Mouse (Mus musculus): ENCODE measurements at regions not wholly inside any gene's neighbourhood (a gene's known extent, or its start where the extent isn't known, plus 50 kb on each side); places are given as distances from the start of the nearest gene placed in this dataset.

DNA sequence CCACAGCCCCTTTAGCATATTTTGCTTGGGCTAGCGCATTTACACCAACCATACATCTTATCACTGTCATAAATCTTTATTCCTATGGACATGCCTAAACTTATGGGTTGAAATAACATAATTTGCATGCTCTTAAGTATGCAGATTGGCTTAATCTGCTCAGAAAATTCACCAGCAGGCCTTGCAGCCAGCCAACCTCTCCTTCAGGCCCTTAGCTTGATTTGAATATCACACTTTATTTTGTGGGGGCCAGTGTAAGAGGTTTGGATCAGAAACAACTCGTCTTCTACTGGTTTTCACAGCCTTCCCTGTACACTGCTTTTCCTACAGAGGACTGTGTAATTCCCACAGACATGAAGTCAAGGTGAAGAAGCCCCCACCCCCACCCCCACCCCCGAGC lies 153.0 kb downstream of the 4930564D02Rik start:
- ATAC-seq, result no peak
- Histone ChIP-seq H3K36me3 (replicated peaks; ENCODE audit: insufficient read depth, low read length) (no peaks in the 10 kb centered on the region), H3K9me3 (ENCODE audit: low read length) (no peaks in the 10 kb centered on the region), H3K27me3 (ENCODE audit: insufficient read depth, low read length) (no peaks in the 10 kb centered on the region), H3K4me2 (ENCODE audit: low read depth, low read length) (no peak overlapping the region), H3K4me1 (ENCODE audit: insufficient read depth) (no peaks in the 10 kb centered on the region), H3K27ac (ENCODE audit: low read depth) (no peak overlapping the region), H3K9ac (replicated peaks) (no peak overlapping the region), H3K4me3 (ENCODE audit: low read depth, low read length) (no peak overlapping the region)
- whole genome bisulfite sequencing (ENCODE audit: insufficient replicate concordance), result 51% methylated on average over 3 of the region's 3 CpGs
- no peak for TF ChIP-seq CTCF (IDR thresholded peaks at IDR 0.05; ENCODE audit: low read depth)
- TF ChIP-seq EP300 (IDR thresholded peaks at IDR 0.05; ENCODE audit: low read depth), result no peak
- no peak for DNase-seq

DNA sequence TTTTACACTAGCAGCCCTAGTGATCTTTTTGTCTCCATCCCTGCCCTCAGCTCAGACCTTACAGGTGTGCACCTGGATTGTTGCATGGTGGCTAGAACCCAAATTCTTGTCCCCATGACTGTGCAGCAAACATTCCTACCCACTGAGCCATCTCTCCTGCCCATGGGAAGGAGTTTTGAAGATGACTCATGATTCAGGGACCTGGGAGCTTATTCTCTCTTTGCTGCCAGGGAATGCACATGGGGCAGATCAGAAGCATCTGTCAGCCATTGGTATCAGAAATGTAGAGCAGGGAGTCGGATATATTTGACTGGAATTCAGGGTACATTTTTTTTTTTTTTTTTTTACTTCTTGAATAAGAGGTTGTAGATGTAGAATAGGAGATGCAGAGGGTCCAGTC lies 154.0 kb downstream of the 4930564D02Rik start:
- Histone ChIP-seq H3K36me3 (replicated peaks; ENCODE audit: insufficient read depth, low read length) (no peaks in the 10 kb centered on the region), H3K4me3 (ENCODE audit: low read depth, low read length) (no peak overlapping the region), H3K4me1 (ENCODE audit: insufficient read depth) (no peaks in the 10 kb centered on the region), H3K27ac (ENCODE audit: low read depth) (no peak overlapping the region), H3K4me2 (ENCODE audit: low read depth, low read length) (no peak overlapping the region), H3K9ac (replicated peaks) (no peak overlapping the region), H3K9me3 (ENCODE audit: low read length) (no peaks in the 10 kb centered on the region), H3K27me3 (ENCODE audit: insufficient read depth, low read length) (no peaks in the 10 kb centered on the region)
- ATAC-seq (no peak), DNase-seq (no peak)
- TF ChIP-seq CTCF (IDR thresholded peaks at IDR 0.05; ENCODE audit: low read depth) (no peak), EP300 (IDR thresholded peaks at IDR 0.05; ENCODE audit: low read depth) (no peak)
- 55% methylated on average over 1 of the region's 1 CpGs for WGBS (ENCODE audit: insufficient replicate concordance)

DNA sequence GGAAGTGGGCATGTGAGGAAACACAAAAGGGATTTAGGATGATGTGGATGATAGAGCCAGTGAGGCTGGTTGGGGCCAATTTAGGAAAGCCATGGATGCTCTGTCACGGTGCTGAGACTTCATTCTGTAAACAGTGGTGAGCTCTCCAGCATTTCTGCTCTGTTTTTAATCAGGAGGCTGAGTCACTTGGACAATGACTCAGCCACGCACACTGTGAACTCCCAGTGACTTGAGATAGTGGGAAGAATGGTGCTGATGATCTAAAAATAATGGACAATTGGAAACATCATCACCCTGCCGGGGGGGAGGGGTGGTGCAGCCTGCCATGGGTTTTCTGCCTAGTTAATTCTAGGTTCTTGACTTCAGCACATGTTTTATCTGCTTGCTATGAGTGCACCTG lies 156.3 kb downstream of the 4930564D02Rik start:
- DNase-seq, result no peak
- H3K4me2 ChIP-seq (ENCODE audit: low read depth, low read length), result no peak overlapping the region
- no peaks in the 10 kb centered on the region for H3K4me1 ChIP-seq (ENCODE audit: insufficient read depth)
- WGBS (ENCODE audit: insufficient replicate concordance), result 47% methylated on average over 3 of the region's 3 CpGs
- TF ChIP-seq EP300 (IDR thresholded peaks at IDR 0.05; ENCODE audit: low read depth), result no peak
- no peak for TF ChIP-seq CTCF (IDR thresholded peaks at IDR 0.05; ENCODE audit: low read depth)
- no peak overlapping the region for H3K9ac ChIP-seq (replicated peaks)
- no peaks in the 10 kb centered on the region for H3K27me3 ChIP-seq (ENCODE audit: insufficient read depth, low read length)
- ATAC-seq, result no peak
- H3K4me3 ChIP-seq (ENCODE audit: low read depth, low read length), result no peak overlapping the region
- H3K27ac ChIP-seq (ENCODE audit: low read depth), result no peak overlapping the region
- no peaks in the 10 kb centered on the region for H3K36me3 ChIP-seq (replicated peaks; ENCODE audit: insufficient read depth, low read length)
- H3K9me3 ChIP-seq (ENCODE audit: low read length), result no peaks in the 10 kb centered on the region

DNA sequence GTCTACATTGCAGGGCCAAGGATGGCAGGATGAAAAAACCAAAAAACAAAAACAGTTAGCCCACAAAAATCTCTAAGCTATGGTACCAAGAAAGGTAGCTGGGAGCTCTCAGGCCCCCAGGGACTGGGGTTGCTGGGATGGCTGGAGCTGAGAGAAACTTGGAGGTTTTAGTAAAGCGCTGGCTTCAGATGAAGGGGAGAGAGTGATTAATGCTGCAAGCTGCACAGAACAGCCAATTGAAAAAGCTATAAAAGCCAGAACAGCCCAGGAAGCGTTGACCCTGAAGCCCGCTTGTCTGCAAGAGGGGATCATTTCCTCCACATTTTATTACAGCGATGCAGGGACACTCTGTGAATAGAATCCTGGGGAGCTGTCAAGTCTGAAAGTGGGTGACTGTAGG lies 157.0 kb downstream of the 4930564D02Rik start:
- no peaks in the 10 kb centered on the region for H3K36me3 ChIP-seq (replicated peaks; ENCODE audit: insufficient read depth, low read length)
- no peak overlapping the region for H3K4me2 ChIP-seq (ENCODE audit: low read depth, low read length)
- no peaks in the 10 kb centered on the region for H3K9me3 ChIP-seq (ENCODE audit: low read length)
- H3K9ac ChIP-seq (replicated peaks), result no peak overlapping the region
- DNase-seq (no peak), ATAC-seq (no peak)
- WGBS (ENCODE audit: insufficient replicate concordance), result 53% methylated on average over 4 of the region's 4 CpGs
- H3K4me3 ChIP-seq (ENCODE audit: low read depth, low read length), result no peak overlapping the region
- no peaks in the 10 kb centered on the region for H3K27me3 ChIP-seq (ENCODE audit: insufficient read depth, low read length)
- H3K27ac ChIP-seq (ENCODE audit: low read depth), result no peak overlapping the region
- H3K4me1 ChIP-seq (ENCODE audit: insufficient read depth), result no peaks in the 10 kb centered on the region
- TF ChIP-seq EP300 (IDR thresholded peaks at IDR 0.05; ENCODE audit: low read depth), result no peak
- TF ChIP-seq CTCF (IDR thresholded peaks at IDR 0.05; ENCODE audit: low read depth), result no peak

DNA sequence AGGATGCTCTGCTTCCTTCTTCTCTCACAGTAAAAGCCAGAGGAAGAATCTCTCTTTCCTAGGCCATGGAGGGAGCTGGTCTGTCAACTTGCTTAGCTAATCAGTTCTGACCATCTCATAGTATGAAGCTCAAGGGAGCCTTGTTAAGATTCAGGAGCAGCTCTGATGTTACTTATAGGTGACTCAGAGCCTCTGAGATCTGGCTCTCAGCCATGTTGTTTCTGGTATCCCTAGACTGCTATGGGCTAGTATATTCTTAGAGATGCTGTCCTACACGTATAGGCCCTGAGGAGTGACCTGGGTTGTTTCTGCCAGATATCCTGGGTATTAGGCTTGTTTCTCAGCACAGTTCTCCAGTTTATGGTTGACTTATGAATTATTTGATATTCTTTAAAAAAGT lies 160.9 kb downstream of the 4930564D02Rik start:
- WGBS (ENCODE audit: insufficient replicate concordance), result 33% methylated on average over 1 of the region's 1 CpGs
- no peaks in the 10 kb centered on the region for H3K27me3 ChIP-seq (ENCODE audit: insufficient read depth, low read length)

DNA sequence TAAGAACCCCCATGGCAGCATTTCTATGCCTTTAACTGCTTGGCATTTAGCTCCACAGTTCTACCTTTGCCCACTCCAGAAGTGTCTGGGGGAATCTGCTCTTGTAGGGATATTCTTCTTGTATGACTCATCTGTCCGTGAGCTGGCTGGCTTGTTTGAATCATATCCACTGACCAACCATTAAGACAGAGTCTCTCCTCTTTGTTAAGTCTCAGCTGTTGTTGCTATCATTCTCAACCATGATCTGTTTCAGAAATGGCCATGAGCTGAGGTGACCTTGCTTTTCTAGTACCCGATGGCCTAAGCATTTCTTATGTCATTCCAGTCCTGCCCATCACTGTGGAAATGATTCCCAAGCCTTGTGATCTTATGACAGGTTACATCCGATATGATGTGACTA lies 161.8 kb downstream of the 4930564D02Rik start:
- Histone ChIP-seq H3K9me3 (ENCODE audit: low read length) (no peaks in the 10 kb centered on the region), H3K4me2 (ENCODE audit: low read depth, low read length) (no peak overlapping the region), H3K4me1 (ENCODE audit: insufficient read depth) (no peaks in the 10 kb centered on the region), H3K9ac (replicated peaks) (no peak overlapping the region), H3K4me3 (ENCODE audit: low read depth, low read length) (no peak overlapping the region), H3K36me3 (replicated peaks; ENCODE audit: insufficient read depth, low read length) (no peaks in the 10 kb centered on the region), H3K27ac (ENCODE audit: low read depth) (no peak overlapping the region), H3K27me3 (ENCODE audit: insufficient read depth, low read length) (no peaks in the 10 kb centered on the region)
- WGBS (ENCODE audit: insufficient replicate concordance), result 67% methylated on average over 3 of the region's 3 CpGs
- ATAC-seq, result no peak
- TF ChIP-seq EP300 (IDR thresholded peaks at IDR 0.05; ENCODE audit: low read depth) (no peak), CTCF (IDR thresholded peaks at IDR 0.05; ENCODE audit: low read depth) (no peak)
- DNase-seq, result no peak

More for the DNA sequence above, 160.9 kb downstream of the 4930564D02Rik start:
- no peaks in the 10 kb centered on the region for H3K4me1 ChIP-seq (ENCODE audit: insufficient read depth)
- DNase-seq (no peak), ATAC-seq (no peak)
- H3K9ac ChIP-seq (replicated peaks), result no peak overlapping the region
- TF ChIP-seq EP300 (IDR thresholded peaks at IDR 0.05; ENCODE audit: low read depth), result no peak
- TF ChIP-seq CTCF (IDR thresholded peaks at IDR 0.05; ENCODE audit: low read depth), result no peak
- no peak overlapping the region for H3K4me2 ChIP-seq (ENCODE audit: low read depth, low read length)
- no peak overlapping the region for H3K4me3 ChIP-seq (ENCODE audit: low read depth, low read length)
- H3K36me3 ChIP-seq (replicated peaks; ENCODE audit: insufficient read depth, low read length), result no peaks in the 10 kb centered on the region
- H3K9me3 ChIP-seq (ENCODE audit: low read length), result no peaks in the 10 kb centered on the region
- H3K27ac ChIP-seq (ENCODE audit: low read depth), result no peak overlapping the region

DNA sequence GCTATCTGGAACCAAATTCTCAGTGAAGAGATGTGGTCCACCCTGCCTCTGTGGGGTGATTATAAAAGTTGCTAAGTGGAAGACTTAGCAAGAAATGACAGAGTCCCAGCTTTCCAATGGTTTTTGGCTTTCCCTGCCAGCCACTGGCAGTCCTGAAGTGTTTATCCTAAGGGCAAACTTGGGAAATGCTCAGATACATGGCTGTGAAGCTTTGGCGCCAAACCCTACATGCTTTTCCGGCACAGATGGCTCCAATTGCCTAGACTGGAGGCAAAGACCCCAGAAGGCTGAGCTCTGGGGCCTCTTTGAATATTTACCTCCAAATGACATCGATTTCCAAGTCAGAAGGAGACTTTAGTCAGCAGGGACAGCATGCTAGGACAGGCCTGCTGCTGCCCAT lies 174.4 kb downstream of the 4930564D02Rik start:
- Histone ChIP-seq H3K27me3 (ENCODE audit: insufficient read depth, low read length) (no peaks in the 10 kb centered on the region), H3K4me1 (ENCODE audit: insufficient read depth) (no peaks in the 10 kb centered on the region), H3K4me2 (ENCODE audit: low read depth, low read length) (no peak overlapping the region), H3K9me3 (ENCODE audit: low read length) (no peaks in the 10 kb centered on the region), H3K4me3 (ENCODE audit: low read depth, low read length) (no peak overlapping the region), H3K9ac (replicated peaks) (no peak overlapping the region), H3K36me3 (replicated peaks; ENCODE audit: insufficient read depth, low read length) (no peaks in the 10 kb centered on the region), H3K27ac (ENCODE audit: low read depth) (no peak overlapping the region)
- ATAC-seq (no peak), DNase-seq (no peak)
- no peak for TF ChIP-seq CTCF (IDR thresholded peaks at IDR 0.05; ENCODE audit: low read depth)
- 71% methylated on average over 3 of the region's 3 CpGs for WGBS (ENCODE audit: insufficient replicate concordance)

Data from liver, postnatal 0 days (tissue).